In the genomic region with DNA sequence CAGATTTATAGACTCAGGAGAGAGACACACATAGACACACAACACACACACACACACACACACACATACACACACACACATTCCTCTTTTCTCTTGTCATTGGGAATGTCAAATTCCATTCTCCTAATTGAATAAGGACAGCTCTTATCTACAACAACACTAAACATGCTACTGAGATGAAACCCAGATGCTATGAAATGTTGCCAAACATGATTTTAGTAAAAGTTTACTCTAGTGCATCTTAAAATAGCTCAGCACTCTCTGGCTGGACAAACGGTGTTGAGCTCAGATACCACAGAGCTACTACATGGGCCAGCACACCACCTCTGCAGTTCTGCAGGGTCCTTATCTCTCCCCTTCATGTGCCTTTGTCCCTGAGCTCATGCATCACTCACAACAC, we compare ENCODE assay signal across 11 mouse cellular contexts. TPM values are rescaled to one million over a fixed set of nuclear protein-coding genes. Genes with fewer than 3 reads are reported as not detected.
A peak's percentile ranks its signal among the peaks of the same experiment; 100 is the strongest.
DNase-seq lines count a peak whose midpoint lies in the region; ATAC-seq lines count a peak whose summit lies in the region.
"Had no signal": no experiment of that assay in that cellular context is flagged by ENCODE, and none has a peak within 500 bp of the region (broad histone marks: within the 10 kb centered on the region; RNA-seq: fewer than 3 reads in every experiment).

No protein-coding gene starts in this region.

- no peak overlapping the region for H3K4me2 ChIP-seq in liver, embryonic 16.5 days (ENCODE audit: low read depth, low read length)
- no peak overlapping the region for H3K4me2 ChIP-seq in midbrain, embryonic 14.5 days (ENCODE audit: low read length)
- H3K4me2 ChIP-seq: hindbrain, embryonic 12.5 days had no signal

- no peaks in the 10 kb centered on the region for H3K36me3 ChIP-seq in liver, embryonic 16.5 days (ENCODE audit: control insufficient read depth, insufficient read depth)
- H3K36me3 ChIP-seq in midbrain, embryonic 14.5 days (ENCODE audit: control insufficient read depth, insufficient read depth, low read length), result no peaks in the 10 kb centered on the region
- H3K36me3 ChIP-seq: G1E; hindbrain, embryonic 12.5 days had no signal

- H3K9ac ChIP-seq in liver, embryonic 16.5 days (ENCODE audit: low read depth, low read length), result no peak overlapping the region
- no peak overlapping the region for H3K9ac ChIP-seq in midbrain, embryonic 14.5 days (replicated peaks; ENCODE audit: low read length)
- H3K9ac ChIP-seq: hindbrain, embryonic 12.5 days had no signal

- no peak overlapping the region for H3K4me3 ChIP-seq in liver, embryonic 16.5 days (ENCODE audit: low read depth, low read length)
- no peak overlapping the region for H3K4me3 ChIP-seq in midbrain, embryonic 14.5 days (replicated peaks; ENCODE audit: low read depth, low read length)
- H3K4me3 ChIP-seq: hindbrain, embryonic 12.5 days had no signal

- ATAC-seq in common myeloid progenitor, adult 5-6 weeks (replicated peaks; ENCODE audit: low read depth, poor library complexity, severe bottlenecking), result peak; percentile 81
- peak; percentile 77 for ATAC-seq in liver, embryonic 16.5 days (ENCODE audit: low read depth)
- ATAC-seq in midbrain, embryonic 14.5 days (ENCODE audit: low FRiP score, low TSS enrichment), result no peak

- H3K27me3 ChIP-seq in liver, embryonic 16.5 days (ENCODE audit: control insufficient read depth, insufficient read depth, low read depth, low read length), result no peaks in the 10 kb centered on the region
- no peaks in the 10 kb centered on the region for H3K27me3 ChIP-seq in midbrain, embryonic 14.5 days (ENCODE audit: control insufficient read depth, insufficient read depth, low read length)
- H3K27me3 ChIP-seq: hindbrain, embryonic 12.5 days had no signal

- peaks cover 3% of the 10 kb centered on the region; the same call in 1 of the 2 replicates for H3K4me1 ChIP-seq in liver, embryonic 16.5 days (ENCODE audit: control insufficient read depth, low read depth, low read length)
- H3K4me1 ChIP-seq in midbrain, embryonic 14.5 days (ENCODE audit: control insufficient read depth, insufficient read depth, low read length), result no peaks in the 10 kb centered on the region
- H3K4me1 ChIP-seq: hindbrain, embryonic 12.5 days had no signal

- no peaks in the 10 kb centered on the region for H3K9me3 ChIP-seq in liver, embryonic 16.5 days (replicated peaks; ENCODE audit: control insufficient read depth, low read length)
- H3K9me3 ChIP-seq in midbrain, embryonic 14.5 days (ENCODE audit: control insufficient read depth, low read length), result no peaks in the 10 kb centered on the region
- H3K9me3 ChIP-seq: G1E; hindbrain, embryonic 12.5 days had no signal

- WGBS in liver, embryonic 16.5 days (ENCODE audit: insufficient replicate concordance), result 3% methylated on average over 1 of the region's 1 CpGs
- 94% methylated on average over 1 of the region's 1 CpGs for WGBS in midbrain, embryonic 14.5 days

- peak; percentile 25 for DNase-seq in MEL-GATA-1-ER (ENCODE audit: extremely low read depth, low read depth)
- peak; percentile 48 for DNase-seq in heart, postnatal 4 days
- no peak for DNase-seq in cerebellum, postnatal 36 days
- no peak for DNase-seq in ovary, postnatal 36 days (ENCODE audit: low spot score)
- no peak for DNase-seq in gastrocnemius, postnatal 10 days
- no peak for DNase-seq in midbrain, embryonic 14.5 days
- DNase-seq: thymus, postnatal 36 days had no signal

- H3K27ac ChIP-seq in liver, embryonic 16.5 days (ENCODE audit: low read length), result no peak overlapping the region
- no peak overlapping the region for H3K27ac ChIP-seq in midbrain, embryonic 14.5 days (replicated peaks; ENCODE audit: low read depth, low read length)
- H3K27ac ChIP-seq: hindbrain, embryonic 12.5 days had no signal

RNA-seq across cellular contexts. Expression of a gene that starts 12.8 kb away (rescaled TPM):
- 1.2 TPM in 1 of 2 replicates, not detected in the other for total RNA-seq in common myeloid progenitor, adult 5-6 weeks (2017)
- total RNA-seq in heart, postnatal 4 days (2021), result 1,000 to 10,000 TPM; 3,107 to 3,542 TPM
- 0.39 and 0.66 TPM in 2 replicates for polyA plus RNA-seq in liver, embryonic 16.5 days (2015; fragmentation: Nextera tagmentation; extraction: Ambion mirVana)
- 1 to 10 TPM in 1 of 2 experiments, under 1 TPM in 1; 0.94 to 1.5 TPM for total RNA-seq in gastrocnemius, postnatal 10 days (2021)
- polyA plus RNA-seq in midbrain, embryonic 14.5 days (2014; fragmentation: Nextera tagmentation; extraction: Ambion mirVana), result 1.1 and 1.2 TPM in 2 replicates
- total RNA-seq: G1E had no signal
- polyA plus RNA-seq: G1E had no signal

RNA-seq across cellular contexts. Expression of a gene that starts 55.1 kb away (rescaled TPM):
- total RNA-seq in common myeloid progenitor, adult 5-6 weeks (2017), result 24.1 and 30.8 TPM in 2 replicates
- 10 to 100 TPM; 21.1 to 21.5 TPM for total RNA-seq in heart, postnatal 4 days (2021)
- 1.8 and 1.9 TPM in 2 replicates for polyA plus RNA-seq in liver, embryonic 16.5 days (2015; fragmentation: Nextera tagmentation; extraction: Ambion mirVana)
- 10 to 100 TPM; 31.6 to 32.5 TPM for total RNA-seq in gastrocnemius, postnatal 10 days (2021)
- 8.0 and 8.3 TPM in 2 replicates for polyA plus RNA-seq in midbrain, embryonic 14.5 days (2014; fragmentation: Nextera tagmentation; extraction: Ambion mirVana)
- polyA plus RNA-seq: G1E had no signal

Comparison
In these comparisons a context has a peak if more than half of its experiments do, and no peak if none do; other contexts are left out.
1. DNase-seq: peak in MEL-GATA-1-ER (single experiment) and heart, postnatal 4 days (single experiment); none in cerebellum, postnatal 36 days (0 of 2), ovary, postnatal 36 days (single experiment), gastrocnemius, postnatal 10 days (single experiment) and midbrain, embryonic 14.5 days (single experiment).
2. RNA of a gene that starts 12.8 kb away (total RNA-seq): 3,107 to 3,542 TPM in heart, postnatal 4 days; 0.94 to 1.5 TPM in gastrocnemius, postnatal 10 days and 1.2 TPM in common myeloid progenitor, adult 5-6 weeks; every median in the first group is over 1,000 times any median in the second.